Mouse (Mus musculus): ENCODE measurements around the gene Itpr1.

DNA sequence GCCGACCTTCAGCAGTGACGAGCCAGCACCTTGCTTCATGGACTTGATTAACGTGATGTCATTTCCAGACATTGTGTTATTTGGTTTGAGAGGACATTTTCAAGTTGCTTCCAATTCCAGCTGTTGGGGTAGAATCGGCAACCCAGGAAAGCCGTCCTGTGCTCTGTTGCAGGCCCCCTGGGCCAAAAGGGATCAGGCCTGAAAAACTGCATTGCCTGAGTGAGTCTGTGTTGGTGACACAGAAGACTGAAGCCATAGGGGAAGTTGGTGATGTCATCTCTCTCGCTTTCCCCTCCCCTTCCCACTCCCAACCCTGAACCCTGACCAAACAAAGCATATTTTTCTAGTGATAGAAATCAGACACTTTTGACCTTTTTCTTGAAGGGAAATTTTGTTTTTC, 114.7 kb downstream of the Itpr1 start:
- TF ChIP-seq POLR2A (IDR thresholded peaks at IDR 0.05; ENCODE audit: low read depth, low read length) (no peak), CTCF (IDR thresholded peaks at IDR 0.05; ENCODE audit: extremely low read depth, insufficient read length, insufficient replicate concordance, low read depth, low read length) (no peak)
